Mouse (Mus musculus) cerebral cortex, adult 2 months (tissue): ENCODE data around the gene Taf4.

Experiments
- WGBS: fragments of 180-500 bp; shearing (Covaris S2); methylation state at CpG from one replicate; pipeline ENCODE4 v1.1.7; 2018; 5-methylcytosine and 5-hydroxymethylcytosine counted together

Taf4 gene

DNA sequence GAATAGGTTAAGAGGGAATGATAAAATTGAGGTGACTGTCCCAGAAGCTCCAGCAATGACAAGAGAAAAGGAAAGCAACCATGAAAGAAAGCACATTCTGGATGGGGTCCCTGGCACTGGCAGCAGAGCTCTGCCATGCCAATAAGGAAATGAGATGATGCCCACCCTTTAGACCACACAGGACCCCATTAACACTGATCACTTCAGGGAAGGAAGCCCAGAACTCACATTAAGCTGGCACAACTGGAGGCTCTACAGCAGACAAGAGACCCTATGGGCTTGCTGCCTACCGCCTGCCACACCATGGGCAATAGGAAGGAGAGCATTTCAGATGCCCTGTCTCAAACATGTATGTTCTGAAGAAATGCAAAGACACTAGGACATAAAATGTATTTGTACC is 34.8 kb downstream of the Taf4 start:
- 92% methylated on average over 1 of the region's 1 CpGs for WGBS

DNA sequence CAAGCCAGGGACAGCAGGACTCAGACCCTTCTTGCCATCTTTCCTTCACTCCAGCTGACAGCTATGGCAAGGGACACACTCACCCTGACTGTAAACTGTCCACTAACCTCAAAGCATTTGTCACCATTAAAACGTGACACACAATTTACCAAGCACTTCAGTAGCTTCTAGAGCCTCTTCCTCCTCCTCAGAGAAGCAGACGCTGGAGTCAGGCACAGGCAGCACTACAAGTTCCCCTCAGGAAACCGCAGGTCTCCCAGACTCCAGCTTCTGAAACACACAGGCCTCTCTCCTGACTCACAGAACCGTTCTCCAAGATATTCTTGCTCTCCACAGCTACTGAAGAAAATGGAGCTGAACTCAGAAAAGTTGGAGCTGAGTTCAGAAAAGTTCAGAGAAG is 39.4 kb downstream of the Taf4 start:
- 77% methylated on average over 4 of the region's 4 CpGs for WGBS

DNA sequence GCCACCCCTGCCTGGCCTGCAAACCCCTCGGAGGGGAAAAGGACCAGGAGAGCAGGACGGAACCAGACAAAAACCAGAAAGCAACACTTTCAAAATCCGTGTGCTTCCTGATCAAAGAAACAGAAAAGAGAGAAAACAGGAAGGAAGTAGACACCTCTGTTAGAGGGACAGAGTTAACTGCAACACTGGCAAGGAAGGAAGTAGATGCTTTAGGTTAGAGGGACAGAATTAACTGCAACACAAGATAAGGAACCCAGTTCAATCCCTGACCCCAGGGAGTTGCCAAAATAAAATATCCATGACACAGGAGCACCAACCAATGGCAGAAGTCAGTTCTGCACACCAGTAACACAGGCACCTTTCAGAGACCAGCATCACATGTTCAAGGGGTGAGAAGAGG is 42.3 kb downstream of the Taf4 start:
- WGBS: 74% methylated on average over 3 of the region's 3 CpGs

DNA sequence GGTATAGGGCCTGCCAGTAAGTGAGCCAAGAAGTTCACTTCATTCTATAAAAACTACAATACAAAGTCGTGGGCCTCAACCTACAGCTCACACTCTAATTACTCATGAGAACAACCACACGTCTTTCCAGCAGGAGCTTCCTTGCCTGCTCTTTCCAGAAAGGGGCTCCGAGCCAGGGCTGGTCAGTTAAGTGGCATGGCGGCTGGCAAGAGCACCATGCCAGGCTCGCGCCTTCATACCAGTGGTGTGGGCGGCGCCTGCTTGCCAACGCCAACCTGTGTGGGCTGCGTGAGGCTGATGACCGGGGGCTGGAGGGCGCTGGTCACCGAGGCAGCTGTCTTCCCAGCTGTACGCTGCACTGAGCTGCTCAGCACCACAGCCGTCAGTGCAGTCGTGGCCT is 44.7 kb downstream of the Taf4 start:
- 73% methylated on average over 16 of the region's 16 CpGs for WGBS

DNA sequence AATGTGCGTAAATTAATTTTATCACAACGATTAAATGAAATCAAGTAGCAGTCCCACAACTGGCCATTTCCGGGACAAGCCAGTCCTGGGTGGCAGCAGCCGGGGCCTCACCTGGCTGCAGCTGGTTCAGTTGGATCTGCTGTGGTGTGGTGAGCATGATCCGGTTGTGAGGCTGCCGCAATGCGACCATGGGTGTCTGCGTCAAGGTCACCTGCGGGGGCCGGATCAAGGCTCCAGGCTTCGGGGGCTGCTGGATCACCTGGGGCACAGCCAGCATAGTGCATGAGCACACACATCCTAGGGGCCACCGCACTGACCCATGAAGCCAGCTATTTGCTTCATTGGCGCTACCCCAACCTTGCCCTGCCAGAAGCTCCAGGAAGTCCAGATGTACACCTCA is 47.3 kb downstream of the Taf4 start:
- WGBS: 93% methylated on average over 13 of the region's 13 CpGs

DNA sequence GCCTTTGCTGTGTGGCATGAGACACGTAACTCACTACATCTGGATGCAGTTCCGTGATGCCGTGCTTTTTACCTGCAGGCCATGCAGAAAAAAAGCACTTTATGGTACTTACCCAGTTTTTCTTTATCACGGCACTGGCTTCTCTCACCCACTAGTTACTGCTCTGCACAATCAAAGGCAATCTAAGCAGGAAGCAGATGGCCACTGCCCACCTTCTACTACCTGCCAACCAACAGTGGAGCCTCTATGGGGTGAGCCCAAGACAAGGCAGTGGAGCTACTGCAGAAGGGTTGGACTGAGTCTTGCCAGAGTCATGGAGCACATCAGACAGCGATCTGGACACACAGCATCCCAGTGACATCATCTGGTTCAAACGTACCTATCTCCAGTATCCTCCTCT is 52.4 kb downstream of the Taf4 start:
- WGBS: 69% methylated on average over 6 of the region's 6 CpGs

DNA sequence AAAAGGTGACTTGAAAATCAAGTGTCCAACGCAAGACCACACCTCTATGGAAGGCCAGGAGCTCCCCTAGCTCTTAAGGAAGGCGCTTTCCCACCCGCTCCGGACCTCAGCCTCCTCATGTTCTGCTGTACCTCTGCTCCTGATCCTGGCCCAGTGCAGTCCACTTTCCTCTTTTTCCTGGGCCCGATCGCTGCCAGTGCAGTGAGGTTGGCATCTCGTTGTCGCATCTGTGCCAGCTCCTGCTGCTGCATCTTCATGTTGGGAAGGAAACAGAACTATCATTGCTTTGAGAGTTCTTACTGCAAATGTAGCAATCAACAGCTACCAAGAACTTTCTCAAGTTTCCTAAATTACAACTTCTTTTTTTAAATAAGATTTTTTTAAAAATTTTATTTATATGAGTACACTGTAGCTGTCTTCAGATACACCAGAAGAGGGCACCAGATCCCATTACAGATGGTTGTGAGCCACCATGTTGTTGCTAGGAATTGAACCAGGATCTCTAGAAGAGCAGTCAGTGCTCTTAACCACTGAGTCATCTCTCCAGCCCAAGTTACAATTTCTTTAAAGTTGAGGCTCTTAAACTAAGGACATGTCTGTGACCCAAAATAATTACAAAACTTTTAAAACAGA is 55.3 kb downstream of the Taf4 start:
- WGBS: 72% methylated on average over 8 of the region's 8 CpGs

DNA sequence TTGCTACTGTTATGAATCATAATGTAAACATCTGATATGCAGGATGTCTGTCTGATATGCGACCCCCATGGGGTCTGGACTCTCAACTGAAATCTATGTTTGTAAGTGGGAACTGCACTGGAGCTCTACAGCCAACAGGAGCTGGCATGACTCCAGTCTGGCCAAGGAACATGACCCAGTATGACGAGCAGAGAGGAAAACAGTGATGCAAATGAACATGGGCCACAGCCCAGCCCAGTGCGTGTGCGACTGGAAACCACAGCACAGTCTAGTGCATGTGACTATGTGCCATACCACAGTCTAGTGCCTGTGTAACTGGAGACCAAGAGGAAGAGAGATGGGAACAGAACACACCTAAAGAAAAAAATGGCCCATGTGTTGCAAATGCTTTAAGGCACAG is 56.4 kb downstream of the Taf4 start:
- whole genome bisulfite sequencing: 57% methylated on average over 4 of the region's 4 CpGs

DNA sequence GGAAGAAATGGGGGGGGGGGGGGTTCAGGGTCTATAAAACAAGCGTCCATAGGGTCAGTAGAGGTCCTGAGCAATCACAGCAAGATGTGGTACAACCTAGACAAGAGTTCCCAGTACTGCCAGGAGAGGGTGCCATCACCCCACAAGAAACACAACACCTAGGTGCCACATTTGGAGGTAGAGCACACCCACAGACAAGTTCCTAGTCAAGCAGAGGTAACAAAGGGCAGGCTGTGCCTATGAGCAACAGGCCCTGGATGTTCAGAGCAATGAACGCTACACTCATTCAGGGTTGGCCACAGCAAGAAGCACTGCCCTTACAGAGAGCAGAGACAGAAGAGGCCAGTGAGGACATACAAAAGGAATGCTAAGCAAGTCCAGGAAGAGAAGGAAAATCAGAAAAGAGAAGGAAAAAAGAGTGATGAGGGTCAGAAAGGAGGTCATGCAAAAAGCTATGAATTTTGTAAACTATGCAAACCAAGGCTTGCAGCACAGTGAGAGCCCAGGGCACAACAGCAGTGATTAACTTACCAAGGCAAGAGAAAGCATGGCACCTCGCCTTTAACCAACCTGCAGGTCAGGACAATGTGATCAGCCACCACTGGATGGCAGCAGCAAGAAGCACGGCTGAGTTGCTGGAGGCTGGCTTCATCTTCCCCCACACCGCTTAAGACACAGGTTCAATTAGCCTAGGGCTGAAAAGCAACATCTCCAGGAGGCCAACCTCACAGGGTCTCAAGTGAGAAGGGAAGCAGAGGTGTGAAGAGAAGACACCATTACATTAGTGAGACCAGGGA is 59.4 kb downstream of the Taf4 start:
- 28% methylated on average over 5 of the region's 5 CpGs for WGBS

DNA sequence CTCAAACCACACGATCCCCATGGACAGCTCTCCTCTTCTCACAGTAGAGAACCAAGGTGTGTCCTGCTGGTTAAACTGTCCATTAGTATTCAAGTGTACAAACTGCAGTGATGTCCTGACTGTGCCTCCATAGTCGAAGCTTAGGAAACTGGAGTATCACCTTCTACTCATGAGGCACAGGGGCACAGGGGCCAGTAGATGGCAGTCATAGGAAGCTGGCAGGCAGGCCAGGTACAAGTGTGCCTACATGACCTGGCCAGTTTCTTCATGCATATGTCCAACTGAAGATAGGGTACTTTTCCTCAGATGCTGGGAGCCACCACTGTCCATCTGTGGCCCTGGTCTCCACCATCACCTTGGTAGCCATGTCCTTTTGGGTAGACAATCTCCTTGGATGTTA is 62.2 kb downstream of the Taf4 start:
- 71% methylated on average over 2 of the region's 2 CpGs for WGBS

DNA sequence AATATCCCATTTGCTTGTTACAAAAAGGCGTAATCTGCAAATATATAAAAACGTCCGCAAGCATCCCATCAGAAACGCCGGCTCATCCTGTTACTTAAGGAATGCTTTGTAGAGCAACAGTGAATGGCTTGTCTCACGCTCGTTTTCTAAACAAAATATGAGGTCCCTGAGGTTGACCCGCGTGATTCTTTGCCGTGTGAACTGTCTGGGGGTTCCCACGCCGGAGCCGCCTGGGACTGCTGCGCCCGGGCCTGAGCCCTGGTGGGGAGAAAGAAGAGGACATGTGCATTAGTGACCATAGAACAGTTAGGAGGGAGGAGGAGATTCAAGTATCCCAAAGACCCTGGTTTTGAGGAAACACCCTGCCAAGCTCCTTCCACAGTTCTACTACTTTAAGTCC is 63.1 kb downstream of the Taf4 start:
- WGBS: 81% methylated on average over 15 of the region's 15 CpGs

DNA sequence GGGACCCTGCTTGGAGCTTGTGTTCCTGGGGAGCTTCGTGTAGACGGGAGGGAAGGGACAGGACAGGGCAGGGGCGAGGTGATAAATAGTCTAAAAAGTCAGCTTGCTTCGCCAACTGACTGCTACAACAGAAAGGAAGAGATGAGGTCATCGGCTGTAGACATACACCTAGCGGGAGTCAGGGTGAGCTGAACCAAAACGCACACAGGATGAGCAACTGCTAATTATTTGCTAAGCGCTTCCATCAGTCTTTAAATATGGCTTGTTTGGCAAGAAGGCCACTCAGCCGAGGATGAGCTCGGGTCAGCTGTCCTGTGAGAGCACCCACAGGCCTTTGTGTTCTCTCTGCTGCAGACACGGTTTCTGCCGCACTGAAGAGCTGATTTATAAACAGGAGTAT is 63.5 kb downstream of the Taf4 start:
- 70% methylated on average over 12 of the region's 12 CpGs for WGBS

DNA sequence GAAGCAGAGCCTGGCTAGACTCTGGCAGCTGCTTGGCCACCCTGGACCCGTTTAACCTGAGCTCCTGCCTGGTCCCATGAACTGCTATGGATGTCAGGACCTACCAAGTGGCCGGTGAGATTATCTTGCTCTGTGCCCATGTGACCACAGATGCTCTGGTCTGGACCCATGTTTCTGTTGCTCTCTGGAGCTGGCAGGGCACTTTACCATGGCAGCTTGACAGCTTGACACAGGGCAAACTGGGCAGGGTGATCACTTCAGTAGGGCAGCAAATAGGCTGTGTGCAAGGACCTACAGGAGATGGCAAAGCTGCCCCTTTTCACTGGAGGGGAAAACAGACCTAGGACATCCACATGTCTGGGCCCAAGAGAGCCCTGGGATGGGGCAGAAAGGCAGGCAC is 79.5 kb downstream of the Taf4 start:
- 91% methylated on average over 2 of the region's 2 CpGs for WGBS

DNA sequence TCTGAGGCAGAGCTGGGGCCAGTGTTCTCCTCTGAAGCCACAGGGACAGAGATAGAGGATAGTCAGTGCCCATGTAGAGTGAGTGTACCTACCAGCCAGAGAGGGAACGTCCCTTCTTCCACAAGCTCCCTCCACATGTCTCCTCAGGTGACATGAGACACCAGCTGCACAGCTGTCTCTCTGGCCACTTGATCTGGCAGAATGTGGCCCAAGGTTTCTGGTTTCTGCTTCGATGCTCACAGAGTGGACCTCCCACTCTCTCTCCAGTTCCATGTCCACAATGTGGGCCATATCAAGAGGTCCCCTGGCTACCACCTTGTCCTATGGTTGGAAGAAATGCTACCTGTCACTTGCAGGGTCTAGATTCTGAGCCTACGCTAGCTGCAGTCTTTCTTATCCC is 85.4 kb downstream of the Taf4 start:
- 83% methylated on average over 3 of the region's 3 CpGs for WGBS

DNA sequence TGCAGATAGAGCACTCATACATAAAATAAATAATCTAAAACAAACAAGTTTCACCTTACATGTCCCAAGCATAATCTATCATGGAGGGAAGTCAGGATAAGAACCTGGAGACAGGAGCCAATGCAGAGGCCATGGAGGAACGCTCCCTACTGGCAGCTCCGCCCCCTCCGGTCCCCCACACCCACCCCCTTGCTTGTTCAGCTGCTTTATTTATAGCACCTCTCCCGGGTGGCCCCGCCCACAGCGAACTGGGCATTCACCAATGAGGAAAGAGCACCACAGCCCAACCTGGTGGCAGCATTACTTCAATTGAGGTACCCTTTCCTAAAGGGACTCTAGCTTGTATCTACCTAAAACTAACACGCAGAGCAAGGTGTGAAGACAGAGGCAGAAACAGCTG is 91.9 kb downstream of the Taf4 start:
- WGBS: 49% methylated on average over 7 of the region's 7 CpGs

DNA sequence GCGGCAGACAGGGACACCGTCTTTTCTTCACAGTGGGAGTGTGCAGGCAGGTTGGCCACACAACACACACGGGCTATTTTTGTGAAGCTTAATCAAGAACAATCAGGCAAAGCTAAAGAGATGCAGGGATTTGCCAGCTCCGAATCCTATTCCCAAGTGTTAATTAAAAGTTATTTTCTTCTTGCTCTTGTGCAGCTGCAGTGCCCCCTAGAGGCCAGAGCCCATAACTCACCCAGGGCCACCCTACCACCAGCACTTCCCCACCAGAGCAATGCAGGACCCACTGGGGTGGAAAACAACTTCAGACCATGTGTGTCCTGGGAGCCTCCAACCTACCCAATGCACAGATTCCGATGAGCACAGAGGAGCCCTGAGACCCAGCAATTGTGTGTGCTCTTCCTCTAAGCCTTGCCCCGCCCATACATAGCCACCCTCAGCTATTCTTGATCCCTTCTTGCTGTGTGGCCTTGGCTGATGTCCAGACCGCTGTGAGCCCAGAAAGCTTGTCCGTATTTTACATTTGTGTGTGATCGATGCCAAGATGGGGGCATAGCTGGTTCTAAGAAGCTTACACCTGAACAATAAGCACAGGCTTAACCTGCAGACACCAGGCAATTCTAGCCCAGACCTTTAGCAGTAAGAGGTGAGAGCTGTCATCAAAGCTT is 98.8 kb downstream of the Taf4 start:
- 47% methylated on average over 9 of the region's 9 CpGs for WGBS

DNA sequence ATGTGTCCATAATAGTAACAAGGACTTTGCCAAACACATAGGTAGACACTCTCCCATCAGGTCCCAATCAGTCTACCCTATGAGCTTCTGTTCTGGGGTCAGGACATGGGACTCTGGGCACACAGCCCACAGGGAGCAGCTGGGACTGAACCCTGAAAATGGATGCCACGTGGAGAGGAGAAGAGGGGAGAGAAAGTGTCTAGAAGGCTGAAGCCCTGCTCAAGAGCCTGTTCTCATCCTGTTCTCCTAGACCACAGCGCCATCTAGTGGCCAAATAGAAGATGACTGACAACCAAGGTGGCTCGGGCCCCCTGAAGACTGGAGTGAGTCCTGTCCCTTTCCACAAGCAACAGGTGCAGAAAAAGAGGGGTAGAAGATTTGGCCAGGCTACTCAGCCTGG is 101.3 kb downstream of the Taf4 start:
- 2% methylated on average over 3 of the region's 3 CpGs for WGBS

DNA sequence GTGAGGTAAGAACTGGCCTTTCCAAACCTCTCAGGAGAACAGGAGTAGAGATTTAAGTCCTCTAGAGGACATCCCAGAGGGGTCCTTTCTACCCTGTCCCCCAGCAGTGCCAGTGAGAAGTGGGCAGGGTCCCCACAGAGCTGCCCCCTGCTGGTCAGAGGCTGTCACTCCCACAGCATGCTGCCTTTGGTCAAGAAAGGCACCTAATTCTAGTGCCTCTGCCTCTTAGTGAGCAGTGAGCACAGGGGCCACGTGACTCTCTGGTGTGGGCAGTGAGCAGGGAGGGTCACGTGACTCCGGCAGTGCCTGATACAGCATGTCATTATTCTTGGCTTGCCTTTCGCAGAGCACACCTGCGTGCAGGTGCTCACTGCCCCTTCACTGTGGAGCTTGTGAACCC is 103.1 kb downstream of the Taf4 start:
- WGBS: 56% methylated on average over 5 of the region's 5 CpGs

DNA sequence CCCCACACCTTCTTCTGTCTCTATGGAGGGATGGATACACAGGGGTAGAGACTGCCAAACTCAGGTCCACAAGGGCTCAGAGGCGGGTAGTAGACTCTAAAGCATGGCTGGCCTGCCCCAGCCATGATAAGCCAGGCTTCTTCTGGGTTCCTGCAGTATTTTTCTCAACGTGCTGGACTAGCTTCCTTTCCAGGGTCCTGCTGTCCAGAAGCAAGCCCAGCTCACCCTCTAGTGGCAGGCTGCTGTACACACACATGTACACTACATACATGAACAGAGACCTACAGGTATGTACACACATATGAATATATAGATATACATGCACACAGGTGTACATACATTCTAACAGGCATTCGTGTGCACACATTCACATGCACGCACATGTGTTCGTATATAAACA is 103.7 kb downstream of the Taf4 start:
- 61% methylated on average over 5 of the region's 5 CpGs for WGBS

DNA sequence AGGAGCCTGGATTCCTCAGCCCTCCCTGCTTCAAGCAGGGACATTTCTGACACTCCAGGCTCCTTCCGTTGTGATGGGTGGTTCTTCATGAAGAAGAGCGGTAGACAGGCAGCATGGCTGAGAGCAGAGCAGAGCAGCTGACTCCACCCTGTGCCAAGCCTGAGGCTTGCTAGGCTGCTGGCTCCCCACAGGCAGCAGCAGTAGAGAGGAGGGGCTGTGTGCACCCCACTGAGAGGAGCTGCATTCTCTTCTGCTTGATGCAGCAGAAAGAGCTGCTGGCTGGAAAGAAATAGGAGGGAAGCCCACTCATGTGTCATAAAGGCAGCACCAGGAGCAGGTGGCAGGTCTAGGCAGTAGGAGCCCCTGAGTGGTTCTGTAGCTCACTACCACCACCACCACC is 106.6 kb downstream of the Taf4 start:
- 10% methylated on average over 2 of the region's 2 CpGs for WGBS

DNA sequence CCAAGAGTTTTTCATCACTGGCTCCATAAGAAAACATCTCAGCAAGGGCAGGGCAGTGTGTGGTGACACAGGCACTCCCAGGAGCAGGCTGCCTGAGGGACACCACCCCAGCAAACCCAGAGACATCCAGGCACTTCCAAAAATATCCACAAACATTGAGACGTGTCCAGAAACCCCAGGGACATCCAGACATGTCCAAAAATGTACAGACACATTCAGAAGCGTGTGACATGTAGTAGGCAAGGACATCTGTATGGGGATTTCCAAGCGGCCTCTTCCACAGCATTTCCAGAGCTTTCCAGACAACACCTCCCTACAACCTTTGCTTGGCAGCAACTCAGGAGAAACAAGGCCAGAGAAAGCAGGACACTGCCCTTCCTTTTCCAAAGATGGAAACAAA is 108.8 kb downstream of the Taf4 start:
- 59% methylated on average over 3 of the region's 3 CpGs for WGBS

DNA sequence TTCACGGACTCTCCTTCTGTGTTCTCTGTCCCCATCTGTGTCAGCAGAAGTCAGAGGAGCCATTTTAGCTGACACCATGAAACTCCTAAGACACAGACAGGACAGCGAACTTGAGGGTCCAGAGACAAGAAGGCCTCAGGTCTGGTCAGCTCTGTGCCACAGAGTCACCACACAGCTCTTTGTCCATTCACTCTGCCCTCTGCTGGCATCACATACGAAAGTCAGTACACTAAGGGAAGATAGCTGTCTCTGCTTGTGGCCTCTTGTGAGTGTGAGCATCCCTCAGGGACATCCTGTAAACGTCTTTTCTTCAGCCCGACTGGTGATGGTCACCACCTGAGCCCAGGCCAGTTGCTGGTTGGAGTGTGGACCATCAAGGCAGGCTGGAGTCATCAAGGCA is 111.3 kb downstream of the Taf4 start:
- 83% methylated on average over 5 of the region's 5 CpGs for WGBS

DNA sequence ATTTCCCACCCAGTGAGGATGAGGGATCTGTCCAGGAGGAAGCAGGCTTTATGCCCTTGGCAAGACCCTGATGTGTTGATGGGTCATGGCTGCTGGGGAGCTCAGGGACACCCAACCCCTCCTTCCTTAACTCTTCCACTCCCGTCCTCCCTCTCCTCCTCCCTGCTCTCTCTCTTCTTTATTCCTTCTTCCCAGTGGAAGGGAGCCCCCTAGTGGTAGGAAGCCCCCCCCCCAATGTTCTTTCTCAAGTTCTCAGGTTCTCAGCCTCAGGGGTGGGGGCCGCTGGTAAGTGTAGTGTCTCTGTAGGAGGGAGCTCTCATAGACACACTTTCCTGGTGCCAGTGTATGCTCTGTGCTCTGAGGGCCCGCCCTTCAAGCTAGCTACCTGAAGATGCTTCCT is 113.2 kb downstream of the Taf4 start:
- 72% methylated on average over 3 of the region's 3 CpGs for WGBS
